Mouse (Mus musculus): Measurements from ENCODE around the gene Thop1.
"Not testable (repeated sequence)": the region's sequence is repeated elsewhere in the genome, so short reads cannot be mapped to it uniquely, and the experiment has no call there.

The Thop1 gene

DNA sequence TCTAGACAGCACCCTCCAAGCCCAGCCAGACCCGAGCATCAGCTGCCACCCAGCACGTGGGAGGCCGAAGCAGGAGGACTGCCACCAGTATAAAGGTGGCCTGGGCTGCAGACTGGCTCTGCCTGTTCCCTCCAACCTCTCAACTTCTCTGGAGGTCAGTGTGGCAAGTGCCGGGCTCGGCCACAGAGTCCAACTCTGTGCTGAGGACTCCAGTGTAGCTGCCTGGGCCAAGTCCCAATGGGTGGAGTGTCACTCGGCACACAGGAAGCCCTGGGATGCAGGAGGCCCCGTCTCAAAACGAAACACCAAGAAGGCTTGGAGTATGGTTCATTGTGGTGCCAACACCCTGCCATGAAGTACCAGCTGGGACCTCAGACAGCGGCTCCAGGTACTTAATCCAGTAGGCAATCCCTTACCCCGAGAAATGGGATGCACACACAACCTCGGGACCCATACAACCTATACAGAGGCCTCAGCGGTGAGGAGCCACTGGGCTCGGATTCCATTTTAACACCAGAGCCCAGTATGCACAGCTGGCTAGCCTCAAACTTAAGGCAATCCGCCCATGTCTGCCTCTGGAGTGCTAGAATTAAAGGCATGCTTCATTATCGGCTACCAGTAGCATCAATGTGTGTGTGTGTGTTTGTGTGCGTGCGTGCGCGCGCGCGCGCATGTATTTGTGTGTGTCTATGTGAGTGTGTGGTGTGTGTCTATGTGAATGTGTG, 12.3 kb upstream of the Thop1 start:
- DNase-seq (ENCODE audit: low read depth, low spot score) = no peak

DNA sequence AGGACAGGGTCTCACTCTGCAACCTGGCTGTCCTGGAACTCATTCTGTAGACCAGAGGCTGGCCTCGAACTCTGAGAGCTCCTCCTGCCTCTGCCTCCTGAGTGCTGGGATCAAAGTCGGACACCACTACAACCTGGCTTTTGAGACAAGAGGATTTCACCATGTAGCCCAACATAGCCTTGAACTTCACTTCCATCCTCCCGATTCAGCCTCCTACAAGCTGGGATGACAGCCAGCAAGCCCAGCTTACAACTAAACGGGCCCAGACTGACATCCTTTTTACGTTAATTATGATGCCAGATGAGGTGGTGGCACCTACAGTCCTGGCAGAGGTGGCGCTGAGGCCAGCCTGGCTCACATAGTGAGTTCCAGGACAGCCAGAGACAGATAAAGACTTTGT, 10.9 kb upstream of the Thop1 start:
- no peak for DNase-seq (ENCODE audit: low read depth, low spot score)

DNA sequence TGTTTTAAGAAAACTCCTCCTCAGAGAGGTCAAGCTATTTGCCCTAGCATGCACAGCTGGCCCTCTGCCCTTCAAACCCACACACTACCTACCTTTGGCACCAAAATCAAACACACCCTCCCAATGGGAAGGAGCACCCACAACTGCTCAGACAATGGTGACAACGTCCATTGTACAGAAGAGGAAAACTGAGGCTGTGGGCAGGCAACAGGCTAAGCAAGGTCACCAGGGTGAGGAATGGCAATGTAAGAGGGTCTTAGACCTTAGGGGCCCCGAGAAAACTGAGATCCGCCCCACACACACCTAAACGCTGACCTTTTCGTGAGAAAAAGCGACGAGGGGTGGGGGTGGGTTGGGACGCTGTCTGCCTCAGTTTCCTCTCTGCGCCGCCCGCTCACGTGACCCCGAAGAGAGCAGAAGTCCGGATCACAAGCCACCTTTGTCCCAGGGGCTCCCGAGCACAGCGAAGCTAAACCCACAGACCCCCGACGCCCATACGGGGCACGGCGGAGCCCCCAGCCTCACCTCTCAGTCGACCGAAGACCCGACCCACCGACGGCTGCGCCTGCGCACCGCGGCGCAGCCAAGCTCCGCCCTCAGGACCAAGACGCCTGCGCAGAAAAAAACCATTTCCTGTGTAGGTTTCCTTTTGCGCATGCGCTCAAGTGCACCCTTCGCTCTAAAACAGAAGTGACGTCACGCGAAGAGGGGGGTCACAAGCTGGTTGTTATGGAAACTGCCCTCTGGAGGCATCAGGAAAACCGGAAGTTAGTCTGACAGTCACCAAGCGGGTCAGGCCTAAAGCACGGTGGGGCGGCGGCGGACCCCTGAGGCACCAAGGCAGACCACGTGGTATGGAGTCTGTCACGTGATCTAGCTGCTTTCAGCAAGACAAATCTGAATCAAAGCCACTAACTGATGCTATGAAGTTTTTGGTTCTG, 10.0 kb upstream of the Thop1 start, which contains the start of gene Sgta:
TSS of gene Sgta (minus strand) at position 579 of the 941 bp plus-strand sequence.
- peak; percentile 100 for DNase-seq (ENCODE audit: low read depth, low spot score)

DNA sequence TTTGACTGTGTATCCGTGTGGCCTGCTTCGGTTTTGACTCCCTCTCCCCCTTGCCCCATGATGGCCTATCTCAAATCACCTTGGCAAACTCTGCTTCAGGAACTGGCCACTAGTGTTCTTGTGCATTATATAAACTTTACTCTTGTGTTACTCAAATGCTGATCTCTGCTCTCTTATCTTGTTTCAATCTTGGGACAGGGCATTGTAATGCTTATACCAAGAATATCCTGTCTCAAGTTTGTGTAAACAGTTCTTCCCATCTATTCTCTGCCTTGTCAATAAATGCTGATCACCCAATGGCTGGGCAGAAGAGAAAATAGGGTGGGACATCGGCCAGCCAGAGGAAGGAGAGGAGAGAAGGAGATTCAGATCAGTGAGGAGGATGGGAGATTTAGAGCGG, 7.1 kb upstream of the Thop1 start:
- DNase-seq (ENCODE audit: low read depth, low spot score) = no peak

DNA sequence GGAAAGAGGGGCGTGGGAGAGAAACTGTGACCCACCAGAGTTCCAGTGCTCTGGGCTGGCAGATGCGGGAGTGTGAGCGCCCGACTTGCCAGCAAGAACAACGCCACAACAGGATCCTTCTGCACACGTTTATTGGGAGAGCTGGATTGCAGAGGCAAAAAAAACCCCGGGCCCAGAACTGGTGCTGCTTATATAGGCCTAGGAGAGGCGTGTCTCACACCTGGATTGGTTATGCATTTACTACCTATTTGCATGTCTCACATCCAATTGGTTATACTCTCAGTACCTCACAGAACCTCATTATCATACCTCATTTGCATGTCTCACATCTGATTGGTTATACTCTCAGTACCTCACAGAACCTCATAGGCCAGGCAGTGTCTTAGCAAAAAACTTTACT, 5.3 kb upstream of the Thop1 start:
- DNase-seq (ENCODE audit: low read depth, low spot score) = not testable (repeated sequence)

DNA sequence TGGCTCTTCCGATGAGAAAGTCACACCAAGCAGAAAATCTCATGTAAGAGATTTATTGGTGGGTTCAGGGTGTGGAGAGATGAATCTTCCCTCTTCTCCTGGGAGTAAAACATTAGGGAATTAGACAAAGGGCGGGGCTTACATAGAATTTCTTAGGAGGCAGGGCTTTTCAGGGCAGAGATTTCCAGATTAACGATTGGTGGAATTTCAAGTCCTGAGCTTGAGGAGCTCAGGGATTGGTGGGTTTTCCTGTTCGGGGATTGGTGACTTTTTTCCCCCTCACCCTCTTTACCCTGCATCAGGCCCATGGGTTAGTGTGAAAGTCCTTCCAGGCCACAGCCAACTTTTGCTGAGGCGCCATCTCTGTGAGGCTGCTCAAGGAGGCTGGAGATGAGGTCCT, 1.1 kb upstream of the Thop1 start:
- no peak for DNase-seq (ENCODE audit: low read depth, low spot score)

DNA sequence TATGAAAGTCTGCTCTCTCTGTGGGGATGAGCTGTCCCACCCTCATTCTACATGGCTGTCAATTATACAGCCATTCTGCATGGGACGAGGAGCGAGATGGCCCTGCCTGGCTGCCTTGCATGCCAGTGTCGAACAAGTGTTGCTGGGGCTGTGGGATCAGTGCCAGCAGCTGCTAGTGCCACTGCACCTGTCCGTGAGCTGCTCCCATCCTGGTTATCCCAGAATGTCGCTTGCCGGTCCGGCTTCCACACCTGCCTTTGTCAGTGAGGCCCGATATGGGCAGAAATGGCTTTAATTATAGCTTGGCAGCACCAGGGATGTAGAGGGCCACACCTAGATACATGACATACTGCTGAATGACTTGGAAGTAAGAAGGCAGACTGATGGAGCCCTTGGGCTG, 2.5 kb downstream of the Thop1 start:
- no peak for DNase-seq (ENCODE audit: low read depth, low spot score)

DNA sequence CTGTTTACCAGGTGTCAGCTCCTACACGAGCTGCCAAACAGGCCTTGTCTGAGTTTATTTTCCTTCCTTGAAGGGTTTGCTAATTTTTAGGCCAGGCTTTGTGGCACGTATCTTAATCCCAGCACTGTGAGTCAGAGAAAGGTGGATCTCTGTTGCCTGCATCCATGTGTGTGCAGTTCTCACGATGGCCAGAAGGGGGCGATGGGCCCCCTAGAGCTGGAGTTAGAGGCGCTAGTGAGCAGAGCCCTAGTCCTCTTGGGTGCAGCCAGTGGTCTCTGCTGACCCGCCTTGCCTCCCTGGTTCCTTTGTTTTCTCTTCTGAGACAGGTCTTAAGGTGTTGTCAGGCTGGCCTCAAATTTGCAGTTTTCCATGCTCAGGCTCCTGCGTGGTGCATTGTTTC, 3.6 kb downstream of the Thop1 start:
- DNase-seq (ENCODE audit: low read depth, low spot score) = no peak

DNA sequence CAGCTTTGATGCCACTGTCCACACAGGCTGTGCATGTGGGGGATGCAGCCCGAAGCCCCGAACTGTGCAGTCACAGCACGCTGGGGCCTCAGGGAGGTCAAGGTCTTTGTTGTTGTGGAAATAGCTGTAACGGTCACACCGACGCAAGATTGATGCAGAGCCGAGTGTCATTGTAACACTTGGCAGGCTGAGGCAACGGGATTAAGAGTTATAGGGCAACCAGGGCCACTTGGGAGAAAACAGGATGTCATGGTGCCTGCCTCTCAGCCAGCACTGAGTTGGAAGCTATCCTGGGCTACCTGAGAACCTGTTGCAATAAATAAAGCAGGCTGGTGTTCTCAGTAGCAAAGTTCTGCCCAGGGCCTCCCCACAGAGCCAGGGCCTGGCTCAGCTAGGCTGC, 5.9 kb downstream of the Thop1 start:
- peak; percentile 81 for DNase-seq (ENCODE audit: low read depth, low spot score)

DNA sequence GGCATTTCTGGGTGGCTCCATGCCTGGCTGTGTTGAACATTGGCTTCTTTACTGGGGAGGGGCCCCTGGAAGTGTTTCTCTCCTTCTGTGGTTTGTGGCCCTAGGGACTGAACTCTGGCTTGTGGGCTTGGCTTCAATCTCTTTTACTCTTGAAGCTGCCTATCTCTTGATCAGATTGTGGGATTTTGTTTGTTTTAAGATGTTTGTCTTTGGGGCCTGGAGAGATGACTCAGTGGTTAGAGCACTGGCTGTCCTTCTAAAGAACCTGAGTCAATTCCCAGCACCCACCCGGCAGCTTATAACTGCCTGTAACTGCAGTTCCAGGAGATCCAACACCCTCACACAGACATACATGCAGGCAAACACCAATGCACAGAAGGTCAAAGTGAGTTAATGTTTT, 6.5 kb downstream of the Thop1 start:
- DNase-seq (ENCODE audit: low read depth, low spot score) = no peak

DNA sequence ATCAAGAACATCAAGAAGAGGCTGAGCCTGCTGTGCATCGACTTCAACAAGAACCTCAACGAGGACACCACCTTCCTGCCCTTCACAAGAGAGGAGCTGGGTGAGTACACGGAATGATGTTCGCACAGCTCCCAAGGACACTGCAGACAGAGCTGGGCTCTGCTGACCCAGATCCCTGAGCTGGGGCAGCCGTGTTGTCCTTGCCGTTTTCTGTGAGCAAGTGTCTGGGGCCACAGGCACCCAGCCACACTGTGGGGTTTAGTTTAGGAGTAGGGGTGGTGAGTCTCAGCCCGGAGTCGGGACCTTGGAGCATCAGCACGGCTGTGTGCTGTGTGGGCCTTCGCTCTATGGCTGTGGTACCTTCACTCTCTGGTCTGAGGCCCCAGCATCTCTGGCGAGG, 8.1 kb downstream of the Thop1 start:
- DNase-seq (ENCODE audit: low read depth, low spot score) = no peak

DNA sequence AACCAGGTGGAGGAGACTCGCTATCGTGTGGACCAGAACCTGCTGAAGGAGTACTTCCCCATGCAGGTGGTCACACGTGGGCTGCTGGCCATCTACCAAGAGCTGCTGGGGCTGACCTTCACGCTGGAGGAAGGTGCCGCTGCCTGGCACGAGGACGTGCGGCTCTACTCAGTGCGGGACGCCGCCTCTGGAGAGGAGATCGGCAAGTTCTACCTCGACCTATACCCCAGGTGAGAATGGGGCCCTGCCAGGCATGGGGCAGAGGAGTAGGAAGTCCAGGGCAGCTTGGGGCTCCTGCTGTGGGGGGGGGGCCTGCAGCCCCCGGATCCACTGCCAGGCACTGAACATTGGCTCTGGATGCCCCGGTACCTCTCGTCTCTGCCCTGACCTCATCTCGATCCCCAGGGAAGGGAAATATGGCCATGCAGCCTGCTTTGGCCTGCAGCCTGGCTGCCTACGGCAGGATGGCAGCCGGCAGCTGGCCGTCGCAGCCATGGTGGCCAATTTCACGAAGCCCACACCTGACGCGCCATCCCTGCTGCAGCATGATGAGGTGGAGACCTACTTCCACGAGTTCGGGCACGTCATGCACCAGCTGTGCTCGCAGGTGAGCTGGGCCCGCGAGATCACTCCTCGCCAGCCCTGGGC, 10.3 kb downstream of the Thop1 start:
- no peak for DNase-seq (ENCODE audit: low read depth, low spot score)

DNA sequence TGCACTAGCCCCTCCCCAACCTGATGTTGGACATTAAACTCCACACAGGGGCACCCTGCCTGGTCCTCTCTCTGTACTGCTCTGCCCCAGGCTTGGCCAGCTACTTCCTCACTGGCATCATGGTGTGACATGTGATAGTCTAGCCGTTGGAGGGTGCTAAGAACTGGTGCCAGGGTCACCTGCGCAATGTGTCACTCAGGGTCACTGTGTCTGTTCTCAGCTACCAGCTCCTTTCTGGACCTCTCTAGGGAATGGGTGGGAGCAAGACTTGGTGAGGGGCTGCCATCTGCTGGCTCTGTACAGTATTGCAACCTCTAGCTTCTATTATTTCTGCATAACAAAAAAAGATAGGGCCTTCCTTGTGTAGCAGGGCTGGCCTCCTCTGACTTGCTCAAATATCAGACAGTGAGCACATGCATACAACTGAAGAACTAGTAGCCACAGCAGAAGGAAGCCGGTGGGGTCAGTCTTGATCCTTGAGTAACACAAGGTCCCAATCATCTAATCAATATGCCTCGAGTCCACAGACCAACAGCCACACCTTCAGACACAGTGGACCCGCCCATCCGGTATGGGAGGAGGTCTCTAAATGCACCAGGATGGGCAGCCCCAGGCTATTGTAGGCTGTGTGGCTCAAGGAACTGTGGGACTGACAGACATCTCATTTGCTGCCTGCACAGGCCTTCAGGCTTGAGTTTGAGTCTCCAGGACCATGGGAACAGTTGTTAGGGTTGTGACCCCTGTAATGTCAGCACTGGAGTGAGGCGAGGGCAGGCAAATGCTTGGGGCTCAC, 12.5 kb downstream of the Thop1 start:
- peak; percentile 90 for DNase-seq (ENCODE audit: low read depth, low spot score)

DNA sequence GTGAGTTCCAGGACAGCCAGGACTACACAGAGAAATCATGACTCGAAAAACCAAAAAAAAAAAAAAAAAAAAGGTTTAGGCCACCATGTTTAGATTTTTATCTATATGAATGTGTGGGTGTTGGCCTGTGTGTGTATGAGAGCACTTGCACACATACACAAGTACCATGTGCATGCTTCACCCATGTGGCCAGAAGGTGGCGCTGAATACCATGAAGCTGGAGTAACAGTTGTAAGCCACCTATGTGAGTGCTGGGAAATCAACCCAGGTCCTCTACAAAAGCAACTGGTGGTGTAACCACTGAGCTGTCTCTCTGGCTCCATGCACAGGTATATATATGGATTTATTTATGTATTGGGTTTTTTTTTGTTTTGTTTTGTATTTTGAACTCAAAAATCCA, 17.2 kb downstream of the Thop1 start:
- no peak for DNase-seq (ENCODE audit: low read depth, low spot score)

DNA sequence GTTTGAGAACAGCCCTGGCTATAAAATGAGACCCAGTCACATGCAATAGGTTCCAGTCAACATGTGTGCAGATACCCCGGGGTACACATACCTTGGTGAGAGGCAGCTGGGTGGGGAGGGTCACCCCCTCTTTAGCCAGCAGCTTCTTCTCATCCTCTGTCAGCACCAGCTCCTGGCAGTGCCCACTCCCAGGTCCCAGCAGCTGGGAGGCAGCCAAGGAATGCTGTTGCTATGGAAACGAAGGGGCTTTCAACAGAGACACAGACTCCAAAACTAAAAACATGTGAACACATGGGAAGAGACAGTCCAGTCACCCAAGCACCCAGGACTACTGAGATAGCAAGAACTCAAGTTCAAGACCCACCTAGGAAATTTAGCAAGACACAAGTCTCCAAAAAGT, 19.4 kb downstream of the Thop1 start:
- no peak for DNase-seq (ENCODE audit: low read depth, low spot score)

DNA sequence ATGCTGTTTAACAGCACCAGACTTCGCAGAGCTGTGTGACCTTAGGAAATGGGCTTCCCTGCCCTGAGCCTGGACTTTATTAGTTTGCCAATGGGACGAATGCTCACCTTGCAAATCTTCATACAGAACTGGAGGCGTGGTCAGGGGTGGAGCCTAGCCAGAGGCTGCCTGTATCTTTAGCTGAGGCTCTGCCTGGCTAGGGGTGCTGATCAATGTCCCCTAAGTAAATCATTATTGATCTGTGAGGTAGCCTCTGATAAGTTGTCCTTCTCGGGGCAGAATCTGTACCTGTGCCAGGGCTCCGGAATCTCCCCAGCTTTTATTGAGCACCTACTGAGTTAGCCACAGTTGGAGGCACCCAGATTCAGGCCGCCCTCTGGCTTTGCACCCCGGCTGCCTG, 20.8 kb downstream of the Thop1 start:
- DNase-seq (ENCODE audit: low read depth, low spot score) = no peak

DNA sequence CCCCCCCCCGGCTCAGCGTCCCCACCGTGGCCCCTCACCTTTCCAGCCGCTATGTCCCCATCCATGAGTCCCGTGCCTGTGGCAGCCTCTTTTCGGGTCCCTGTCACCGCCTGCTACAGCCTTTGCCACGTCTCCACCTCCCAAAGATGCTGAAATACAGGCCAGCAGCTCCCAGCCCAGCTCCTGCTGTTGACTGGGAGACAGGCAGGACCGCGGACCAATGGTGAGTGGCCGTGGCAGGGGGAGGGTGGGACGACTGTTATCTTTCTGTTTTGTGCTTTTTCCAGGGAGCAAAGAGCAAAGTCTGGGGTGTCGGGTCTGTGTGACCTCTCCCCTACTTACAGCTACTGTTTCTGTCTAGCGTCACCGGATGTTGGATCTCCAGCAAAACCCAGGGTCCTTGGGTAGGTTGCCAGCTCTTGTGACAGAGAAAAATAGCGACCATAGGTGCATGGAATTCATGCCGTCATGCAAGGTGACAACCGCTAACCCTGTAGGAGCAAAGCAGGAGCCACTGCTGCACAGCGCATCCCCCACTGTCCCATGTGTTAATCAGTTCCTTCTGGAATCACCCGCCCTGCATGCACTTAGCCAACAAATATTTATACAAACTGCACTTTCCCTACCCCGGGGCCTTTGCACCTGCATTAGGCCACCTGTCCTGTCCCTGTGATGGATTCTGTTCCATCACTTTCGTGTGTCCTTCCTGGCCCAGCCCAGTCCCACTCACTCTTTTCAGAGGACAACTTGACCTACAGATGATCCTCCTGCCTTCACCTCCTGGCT, 22.8 kb downstream of the Thop1 start:
- no peak for DNase-seq (ENCODE audit: low read depth, low spot score)

DNA sequence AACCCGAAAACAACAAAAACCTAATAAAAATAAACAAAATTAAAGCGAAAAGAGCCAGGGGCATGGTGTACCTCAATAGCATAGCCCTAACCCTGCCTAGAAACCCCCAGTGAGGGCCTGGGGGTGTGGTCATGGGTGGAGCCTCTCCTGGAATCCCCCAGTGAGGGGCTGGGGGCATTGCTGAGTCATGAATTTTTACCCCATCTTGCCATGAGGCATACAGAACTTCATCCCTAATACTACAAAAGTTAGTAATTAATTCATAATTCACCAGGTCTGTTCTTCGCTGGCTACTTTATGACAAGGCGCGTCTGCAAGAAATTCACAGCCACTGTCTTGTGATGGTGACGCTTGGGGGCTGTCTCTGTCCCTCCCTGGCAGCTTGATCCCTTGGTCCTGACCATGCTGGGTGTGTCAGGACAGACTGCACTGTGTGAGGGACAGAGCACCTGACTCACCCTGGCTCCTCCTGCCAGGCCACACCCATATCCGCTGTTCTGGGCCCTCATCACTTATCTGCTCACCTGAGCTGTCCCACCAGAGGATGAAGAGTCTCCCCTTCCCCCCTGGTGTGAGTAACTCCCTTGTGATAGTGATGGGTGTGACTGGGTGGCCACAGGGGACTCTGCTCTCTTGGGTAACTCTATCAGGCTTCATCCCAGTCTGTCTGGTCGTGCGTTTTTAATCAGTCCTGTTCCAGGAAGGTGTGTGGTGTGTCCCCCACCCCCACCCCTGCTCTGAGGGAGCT, 25.3 kb downstream of the Thop1 start:
- DNase-seq (ENCODE audit: low read depth, low spot score) = no peak

DNA sequence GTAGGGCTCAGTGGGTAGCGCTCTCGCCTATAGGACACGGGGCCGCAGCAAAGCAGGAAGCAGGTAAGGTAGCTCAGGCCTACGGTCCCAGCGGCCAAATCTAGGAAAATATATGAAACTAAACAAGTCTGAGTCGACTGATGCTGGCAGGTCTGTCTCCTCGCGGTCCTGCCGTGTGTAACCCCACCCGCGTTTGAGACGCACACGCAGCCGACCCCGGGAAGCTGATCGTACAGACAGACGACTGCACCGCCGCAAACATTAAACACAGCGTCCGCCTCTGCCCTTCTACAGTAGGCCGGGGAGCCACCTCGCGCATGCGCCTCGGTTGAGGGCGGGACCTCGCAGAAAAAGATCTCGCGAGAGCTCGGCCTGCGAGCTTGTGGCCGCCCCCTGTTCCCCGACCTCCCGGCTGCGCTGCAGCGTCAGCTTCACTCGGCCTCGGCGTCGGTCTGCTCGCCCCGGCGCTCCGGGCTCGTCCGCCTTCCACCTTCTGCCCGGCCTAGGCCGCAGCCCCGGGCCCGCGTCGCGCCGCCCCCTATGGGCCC, 35.8 kb downstream of the Thop1 start, which contains the start of gene Map2k2:
TSS of gene Map2k2 (plus strand) at position 351 of the 548 bp plus-strand sequence.
- peak; percentile 99 for DNase-seq (ENCODE audit: low read depth, low spot score)
